In the genomic region with DNA sequence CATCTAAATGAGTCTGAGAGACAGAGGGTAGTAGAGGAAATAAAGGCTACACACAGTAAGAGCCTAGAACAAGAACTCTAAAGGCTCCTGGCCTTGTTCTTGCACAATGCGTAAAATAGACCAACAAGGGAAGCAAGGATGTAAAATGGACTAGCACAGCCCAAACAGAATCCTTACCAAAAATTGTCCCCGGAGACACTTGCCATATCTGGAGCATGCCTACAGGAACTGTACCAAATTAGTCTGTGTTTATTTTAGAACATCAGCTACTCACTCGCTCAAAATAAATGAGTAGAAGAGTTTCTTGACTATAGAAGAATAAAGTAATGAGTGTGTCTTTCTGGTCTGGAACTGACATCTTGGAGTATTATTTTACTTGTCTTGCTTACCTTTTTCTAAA, we compare ENCODE assay signal across 31 mouse cellular contexts.
"Had no signal": no experiment of that assay in that cellular context is flagged by ENCODE, and none has a peak within 500 bp of the region (broad histone marks: within the 10 kb centered on the region; RNA-seq: fewer than 3 reads in every experiment).

No protein-coding gene starts in this region.

- H3K9ac ChIP-seq: limb, embryonic 12.5 days; limb, embryonic 13.5 days; limb, embryonic 15.5 days; liver, embryonic 12.5 days; liver, embryonic 13.5 days; liver, embryonic 14.5 days; liver, embryonic 15.5 days; liver, postnatal 0 days; lung, embryonic 14.5 days; lung, embryonic 15.5 days; midbrain, embryonic 12.5 days; midbrain, embryonic 13.5 days; midbrain, embryonic 15.5 days had no signal

- H3K27me3 ChIP-seq: limb, embryonic 12.5 days; limb, embryonic 13.5 days; limb, embryonic 15.5 days; liver, embryonic 12.5 days; liver, embryonic 13.5 days; liver, embryonic 15.5 days; lung, embryonic 15.5 days; megakaryocyte, embryonic 14.5 days; midbrain, embryonic 12.5 days; midbrain, embryonic 13.5 days; midbrain, embryonic 15.5 days had no signal

- H3K4me1 ChIP-seq: limb, embryonic 15.5 days; liver, embryonic 12.5 days; liver, embryonic 13.5 days; liver, embryonic 15.5 days; lung, embryonic 15.5 days; megakaryocyte, embryonic 14.5 days; midbrain, embryonic 10.5 days; midbrain, embryonic 12.5 days; midbrain, embryonic 13.5 days; midbrain, embryonic 15.5 days had no signal

- H3K4me3 ChIP-seq: limb, embryonic 10.5 days; limb, embryonic 12.5 days; limb, embryonic 13.5 days; limb, embryonic 15.5 days; liver, embryonic 12.5 days; liver, embryonic 13.5 days; liver, embryonic 15.5 days; lung, embryonic 15.5 days; megakaryocyte, embryonic 14.5 days; midbrain, embryonic 10.5 days; midbrain, embryonic 12.5 days; midbrain, embryonic 13.5 days; midbrain, embryonic 15.5 days; myocyte had no signal

- H3K36me3 ChIP-seq: limb, embryonic 10.5 days; limb, embryonic 12.5 days; limb, embryonic 13.5 days; limb, embryonic 15.5 days; liver, embryonic 12.5 days; liver, embryonic 13.5 days; liver, embryonic 15.5 days; lung, embryonic 15.5 days; midbrain, embryonic 10.5 days; midbrain, embryonic 12.5 days; midbrain, embryonic 13.5 days; midbrain, embryonic 15.5 days had no signal

- H3K27ac ChIP-seq: limb, embryonic 10.5 days; limb, embryonic 12.5 days; limb, embryonic 13.5 days; limb, embryonic 15.5 days; liver, embryonic 12.5 days; liver, embryonic 13.5 days; liver, embryonic 14.5 days; liver, embryonic 15.5 days; lung, embryonic 15.5 days; macrophage; midbrain, embryonic 10.5 days; midbrain, embryonic 12.5 days; midbrain, embryonic 13.5 days; midbrain, embryonic 15.5 days had no signal

- DNase-seq: left cerebral cortex, postnatal 4 days; liver; liver, embryonic 13.5 days; liver, postnatal 0 days; lung, adult 18-20 months; lung, adult 2 months; lung, embryonic 14.5 days; lung, postnatal 10 days; lung, postnatal 14 days; lung, postnatal 36 days; lung, postnatal 4 days; midbrain, embryonic 14.5 days had no signal

- H3K9me3 ChIP-seq: limb, embryonic 10.5 days; limb, embryonic 12.5 days; limb, embryonic 13.5 days; limb, embryonic 15.5 days; liver, embryonic 12.5 days; liver, embryonic 13.5 days; liver, embryonic 15.5 days; lung, embryonic 15.5 days; megakaryocyte, embryonic 14.5 days; midbrain, embryonic 10.5 days; midbrain, embryonic 12.5 days; midbrain, embryonic 13.5 days; midbrain, embryonic 15.5 days had no signal

- ATAC-seq: liver, embryonic 12.5 days; liver, postnatal 0 days; lung, postnatal 0 days; midbrain, embryonic 13.5 days; midbrain, embryonic 15.5 days; midbrain, embryonic 16.5 days had no signal

- H3K4me2 ChIP-seq: limb, embryonic 12.5 days; limb, embryonic 13.5 days; limb, embryonic 15.5 days; liver, embryonic 11.5 days; liver, embryonic 12.5 days; liver, embryonic 13.5 days; liver, embryonic 15.5 days; lung, embryonic 14.5 days; lung, embryonic 15.5 days; midbrain, embryonic 11.5 days; midbrain, embryonic 12.5 days; midbrain, embryonic 13.5 days; midbrain, embryonic 15.5 days had no signal
